Mouse (Mus musculus): Measurements from ENCODE around the gene Palm. TPM values are rescaled to one million over a fixed set of nuclear protein-coding genes. Genes with fewer than 3 reads are reported as not detected.

The Palm gene
- polyA plus RNA-seq, 2 experiments: 55.8 to 76.2 TPM

DNA sequence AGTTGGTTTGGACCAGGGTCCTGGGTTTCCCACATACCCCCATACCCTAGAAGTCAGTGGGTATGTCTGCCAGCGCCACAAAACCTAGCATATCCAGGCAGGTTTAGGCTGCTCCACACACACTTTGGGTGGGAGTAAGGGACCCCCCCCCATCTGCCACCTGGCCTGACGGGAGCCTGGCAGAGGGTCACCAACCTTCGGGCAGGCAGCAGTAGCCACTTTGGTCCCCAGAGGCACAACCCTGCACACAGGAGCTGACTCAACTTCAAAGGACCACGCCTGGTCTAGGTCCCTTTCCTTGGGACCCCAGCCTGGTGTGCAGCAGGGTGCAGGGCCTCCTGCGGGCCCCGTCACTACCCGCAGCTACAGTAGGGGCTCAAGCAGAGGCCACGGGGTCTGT lies 26.9 kb downstream of the Palm start:
- Histone ChIP-seq H3K4me1 (ENCODE audit: control insufficient read depth, insufficient read depth, low read length) (peaks cover 12% of the 10 kb centered on the region), H3K36me3 (ENCODE audit: control insufficient read depth, insufficient read depth, low read length) (peaks cover 41% of the 10 kb centered on the region)
- 82% methylated on average over 8 of the region's 8 CpGs for WGBS

DNA sequence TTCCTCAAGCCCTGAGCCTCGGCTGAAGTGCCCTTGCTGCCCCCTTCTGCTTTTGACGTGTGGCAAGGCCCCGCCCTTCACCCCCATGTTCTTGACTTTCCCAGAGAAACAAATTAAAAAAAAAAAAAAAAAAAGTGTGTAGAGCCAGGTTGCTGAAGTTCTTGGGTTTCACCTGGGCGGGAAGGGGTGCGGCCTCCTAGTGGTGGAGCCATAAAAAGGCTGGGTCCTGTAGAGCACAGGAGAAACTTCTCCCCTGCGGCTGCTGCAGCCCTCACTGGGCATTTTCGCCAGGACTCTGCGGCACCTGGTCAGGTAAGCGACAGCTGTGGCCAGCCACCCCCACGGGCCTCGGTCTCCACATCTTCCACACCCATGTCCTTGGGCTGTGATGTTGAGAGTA lies 27.4 kb downstream of the Palm start, which contains the start of gene Misp:
TSS of gene Misp (plus strand) at position 208 of the 400 bp plus-strand sequence.
- no peak for ATAC-seq (ENCODE audit: low FRiP score, low read depth)
- Histone ChIP-seq H3K27me3 (ENCODE audit: control insufficient read depth, insufficient read depth, low read length) (no peaks in the 10 kb centered on the region), H3K4me3 (replicated peaks; ENCODE audit: low read length) (no peak within 1 kb of the TSS), H3K27ac (replicated peaks; ENCODE audit: low read depth, low read length) (peak within 1 kb of the TSS; percentile 33; the same call in 1 of the 2 replicates), H3K9ac (ENCODE audit: low read depth, low read length, severe bottlenecking) (peak within 1 kb of the TSS; percentile 36; the same call in 1 of the 2 replicates), H3K36me3 (ENCODE audit: control insufficient read depth, insufficient read depth, low read length) (peaks cover 37% of the 10 kb centered on the region), H3K9me3 (ENCODE audit: control insufficient read depth, low read length) (no peaks in the 10 kb centered on the region), H3K4me2 (replicated peaks; ENCODE audit: low read depth, low read length, severe bottlenecking) (no peak within 1 kb of the TSS), H3K4me1 (ENCODE audit: control insufficient read depth, insufficient read depth, low read length) (peaks cover 12% of the 10 kb centered on the region)
- TF ChIP-seq POLR2A (IDR thresholded peaks at IDR 0.05; ENCODE audit: borderline replicate concordance, extremely low read depth, insufficient read depth, insufficient read length): no peak
- 57% methylated on average over 11 of the region's 11 CpGs for WGBS
- no peak for DNase-seq (ENCODE audit: low spot score)

More for the DNA sequence above, 26.9 kb downstream of the Palm start:
- DNase-seq (ENCODE audit: low spot score) (no peak), ATAC-seq (ENCODE audit: low FRiP score, low read depth) (no peak)
- H3K4me2 ChIP-seq (replicated peaks; ENCODE audit: low read depth, low read length, severe bottlenecking): no peak overlapping the region
- no peaks in the 10 kb centered on the region for H3K27me3 ChIP-seq (ENCODE audit: control insufficient read depth, insufficient read depth, low read length)
- H3K4me3 ChIP-seq (replicated peaks; ENCODE audit: low read length): no peak overlapping the region
- no peaks in the 10 kb centered on the region for H3K9me3 ChIP-seq (ENCODE audit: control insufficient read depth, low read length)
- no peak overlapping the region for H3K27ac ChIP-seq (replicated peaks; ENCODE audit: low read depth, low read length)
- no peak for TF ChIP-seq POLR2A (IDR thresholded peaks at IDR 0.05; ENCODE audit: borderline replicate concordance, extremely low read depth, insufficient read depth, insufficient read length)
- H3K9ac ChIP-seq (ENCODE audit: low read depth, low read length, severe bottlenecking): no peak overlapping the region

DNA sequence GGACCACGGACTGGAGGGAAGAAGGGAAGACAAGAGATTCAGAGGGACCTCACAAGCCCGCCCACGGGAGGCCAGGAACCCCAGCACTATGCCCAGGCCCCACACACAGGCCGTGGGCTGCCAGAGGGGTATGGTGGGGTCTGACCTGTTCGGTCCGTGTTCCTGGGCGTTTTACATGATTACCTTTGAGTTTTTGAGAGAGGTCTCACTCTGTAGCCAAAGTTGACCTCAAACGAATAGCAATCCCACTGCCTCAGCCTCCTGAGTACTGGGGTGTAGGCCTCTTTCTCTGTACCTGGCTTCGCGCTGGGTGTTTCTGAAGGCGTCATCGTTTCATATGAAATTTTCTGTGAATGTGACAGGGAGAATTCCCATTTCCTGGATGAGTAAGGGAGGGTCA lies 28.4 kb downstream of the Palm start:
- Histone ChIP-seq H3K27ac (replicated peaks; ENCODE audit: low read depth, low read length) (peak overlapping the region; percentile 33; the same call in 1 of the 2 replicates), H3K4me1 (ENCODE audit: control insufficient read depth, insufficient read depth, low read length) (peaks cover 12% of the 10 kb centered on the region), H3K27me3 (ENCODE audit: control insufficient read depth, insufficient read depth, low read length) (no peaks in the 10 kb centered on the region), H3K4me2 (replicated peaks; ENCODE audit: low read depth, low read length, severe bottlenecking) (no peak overlapping the region), H3K36me3 (ENCODE audit: control insufficient read depth, insufficient read depth, low read length) (peaks cover 30% of the 10 kb centered on the region), H3K4me3 (replicated peaks; ENCODE audit: low read length) (no peak overlapping the region), H3K9ac (ENCODE audit: low read depth, low read length, severe bottlenecking) (peak overlapping the region; percentile 36; the same call in 1 of the 2 replicates), H3K9me3 (ENCODE audit: control insufficient read depth, low read length) (no peaks in the 10 kb centered on the region)
- no peak for TF ChIP-seq POLR2A (IDR thresholded peaks at IDR 0.05; ENCODE audit: borderline replicate concordance, extremely low read depth, insufficient read depth, insufficient read length)
- no peak for ATAC-seq (ENCODE audit: low FRiP score, low read depth)
- no peak for DNase-seq (ENCODE audit: low spot score)
- 90% methylated on average over 12 of the region's 12 CpGs for WGBS

DNA sequence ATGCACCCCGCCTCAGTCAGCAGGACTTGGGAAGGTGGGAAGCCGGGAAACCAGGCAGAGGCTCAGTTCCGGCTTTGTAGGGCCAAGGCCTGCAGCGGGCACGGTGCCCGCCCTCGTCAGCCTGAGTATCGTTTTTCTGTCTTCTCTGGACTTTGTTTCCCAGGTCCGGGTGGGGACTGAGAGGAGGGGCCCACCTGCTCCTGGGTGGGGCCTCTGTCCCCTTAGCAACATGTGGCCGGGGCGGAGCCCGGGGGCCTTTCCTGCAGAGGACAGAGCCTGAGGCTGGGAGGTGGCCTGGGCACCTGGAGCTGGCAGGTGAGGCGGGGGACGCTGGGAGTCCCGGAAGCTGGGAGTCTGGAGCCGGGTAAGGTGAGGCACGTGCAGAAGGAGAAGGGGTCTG lies 29.0 kb downstream of the Palm start:
- 19% methylated on average over 17 of the region's 17 CpGs for WGBS
- H3K27me3 ChIP-seq (ENCODE audit: control insufficient read depth, insufficient read depth, low read length): no peaks in the 10 kb centered on the region
- no peak for TF ChIP-seq POLR2A (IDR thresholded peaks at IDR 0.05; ENCODE audit: borderline replicate concordance, extremely low read depth, insufficient read depth, insufficient read length)
- no peak for DNase-seq (ENCODE audit: low spot score)
- peaks cover 12% of the 10 kb centered on the region for H3K4me1 ChIP-seq (ENCODE audit: control insufficient read depth, insufficient read depth, low read length)
- peak overlapping the region; percentile 33; the same call in 1 of the 2 replicates for H3K27ac ChIP-seq (replicated peaks; ENCODE audit: low read depth, low read length)
- H3K4me2 ChIP-seq (replicated peaks; ENCODE audit: low read depth, low read length, severe bottlenecking): peak overlapping the region; percentile 21
- peak overlapping the region; percentile 36 for H3K9ac ChIP-seq (ENCODE audit: low read depth, low read length, severe bottlenecking)
- H3K36me3 ChIP-seq (ENCODE audit: control insufficient read depth, insufficient read depth, low read length): peaks cover 26% of the 10 kb centered on the region
- H3K4me3 ChIP-seq (replicated peaks; ENCODE audit: low read length): no peak overlapping the region; the same call in 1 of the 2 replicates
- no peak for ATAC-seq (ENCODE audit: low FRiP score, low read depth)
- no peaks in the 10 kb centered on the region for H3K9me3 ChIP-seq (ENCODE audit: control insufficient read depth, low read length)

DNA sequence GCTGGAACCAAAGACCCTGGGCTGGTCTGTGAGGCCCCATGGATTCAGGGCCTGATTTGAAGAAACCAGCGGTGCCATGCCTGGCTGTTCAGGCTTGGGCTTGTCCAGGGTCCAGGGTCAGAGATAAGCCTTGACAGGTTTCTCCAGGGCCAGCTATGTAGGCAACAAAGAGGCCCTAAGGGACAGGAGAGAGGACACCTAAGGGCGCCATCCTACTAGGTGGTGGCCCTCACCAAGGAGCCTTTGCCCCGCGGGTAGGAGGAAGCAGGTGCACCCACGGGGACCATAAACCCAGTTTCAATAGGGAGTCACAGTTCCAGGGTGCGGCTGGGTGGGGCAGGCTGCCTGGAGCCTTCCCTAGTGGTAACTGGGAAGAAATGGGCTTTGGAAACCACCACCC lies 29.6 kb downstream of the Palm start:
- TF ChIP-seq POLR2A (IDR thresholded peaks at IDR 0.05; ENCODE audit: borderline replicate concordance, extremely low read depth, insufficient read depth, insufficient read length): no peak
- Histone ChIP-seq H3K9me3 (ENCODE audit: control insufficient read depth, low read length) (no peaks in the 10 kb centered on the region), H3K4me3 (replicated peaks; ENCODE audit: low read length) (no peak overlapping the region), H3K36me3 (ENCODE audit: control insufficient read depth, insufficient read depth, low read length) (peaks cover 24% of the 10 kb centered on the region), H3K4me1 (ENCODE audit: control insufficient read depth, insufficient read depth, low read length) (peaks cover 12% of the 10 kb centered on the region), H3K4me2 (replicated peaks; ENCODE audit: low read depth, low read length, severe bottlenecking) (no peak overlapping the region), H3K9ac (ENCODE audit: low read depth, low read length, severe bottlenecking) (peak overlapping the region; percentile 36; the same call in 1 of the 2 replicates), H3K27ac (replicated peaks; ENCODE audit: low read depth, low read length) (no peak overlapping the region), H3K27me3 (ENCODE audit: control insufficient read depth, insufficient read depth, low read length) (no peaks in the 10 kb centered on the region)
- DNase-seq (ENCODE audit: low spot score) (no peak), ATAC-seq (ENCODE audit: low FRiP score, low read depth) (no peak)
- 67% methylated on average over 6 of the region's 6 CpGs for WGBS

Data from limb, embryonic 14.5 days (tissue).